Mouse (Mus musculus): Measurements from ENCODE around the gene Coro7. TPM values are rescaled to one million over a fixed set of nuclear protein-coding genes. Genes with fewer than 3 reads are reported as not detected.
"Not testable (repeated sequence)": the region's sequence is repeated elsewhere in the genome, so short reads cannot be mapped to it uniquely, and the experiment has no call there.

The Coro7 gene
- polyA plus RNA-seq, 1 experiment from 2014 or later, result 21.7 TPM

- WGBS, result 94% methylated on average over 17 of the region's 17 CpGs
- H3K9me3 ChIP-seq, result no peaks in the 10 kb centered on the region
- no peak overlapping the region for H3K27ac ChIP-seq (replicated peaks)
- peaks cover 74% of the 10 kb centered on the region for H3K36me3 ChIP-seq
- no peak overlapping the region for H3K4me3 ChIP-seq
- H3K4me1 ChIP-seq, result peaks cover 7% of the 10 kb centered on the region; the same call in 1 of the 2 replicates
- no peak for ATAC-seq (ENCODE audit: low FRiP score, low read depth)
- H3K9ac ChIP-seq (replicated peaks), result no peak overlapping the region
- H3K27me3 ChIP-seq, result no peaks in the 10 kb centered on the region
- no peak overlapping the region for H3K4me2 ChIP-seq (replicated peaks)
These were observed 34.5 kb upstream of the Coro7 start for GRCm38 (mm10) chr16:4713861-4714710.

GRCm38 (mm10) chr16:4711173-4711572 lies 31.6 kb upstream of the Coro7 start:
- no peaks in the 10 kb centered on the region for H3K27me3 ChIP-seq
- ATAC-seq (ENCODE audit: low FRiP score, low read depth), result no peak

GRCm38 (mm10) chr16:4705541-4705940 lies 26.0 kb upstream of the Coro7 start:
- Histone ChIP-seq H3K4me2 (replicated peaks) (no peak overlapping the region), H3K27me3 (no peaks in the 10 kb centered on the region), H3K4me3 (no peak overlapping the region), H3K4me1 (no peaks in the 10 kb centered on the region), H3K9ac (replicated peaks) (no peak overlapping the region), H3K27ac (replicated peaks) (no peak overlapping the region), H3K9me3 (no peaks in the 10 kb centered on the region), H3K36me3 (peaks cover 95% of the 10 kb centered on the region)
- WGBS, result 76% methylated on average over 4 of the region's 4 CpGs
- no peak for ATAC-seq (ENCODE audit: low FRiP score, low read depth)

More at GRCm38 (mm10) chr16:4711173-4711572, 31.6 kb upstream of the Coro7 start:
- Histone ChIP-seq H3K4me1 (no peaks in the 10 kb centered on the region), H3K27ac (replicated peaks) (no peak overlapping the region), H3K9ac (replicated peaks) (no peak overlapping the region), H3K4me2 (replicated peaks) (no peak overlapping the region), H3K9me3 (no peaks in the 10 kb centered on the region), H3K4me3 (no peak overlapping the region), H3K36me3 (peaks cover 98% of the 10 kb centered on the region)
- 91% methylated on average over 4 of the region's 4 CpGs for WGBS

GRCm38 (mm10) chr16:4702646-4703045 lies 23.1 kb upstream of the Coro7 start:
- Histone ChIP-seq H3K27ac (replicated peaks) (no peak overlapping the region), H3K9me3 (no peaks in the 10 kb centered on the region)
- WGBS, result 91% methylated on average over 1 of the region's 1 CpGs

GRCm38 (mm10) chr16:4701211-4701610 lies 21.6 kb upstream of the Coro7 start:
- Histone ChIP-seq H3K36me3 (peaks cover 95% of the 10 kb centered on the region), H3K4me1 (no peaks in the 10 kb centered on the region), H3K9me3 (no peaks in the 10 kb centered on the region), H3K9ac (replicated peaks) (no peak overlapping the region), H3K27me3 (no peaks in the 10 kb centered on the region), H3K4me2 (replicated peaks) (no peak overlapping the region), H3K4me3 (no peak overlapping the region), H3K27ac (replicated peaks) (no peak overlapping the region)
- no peak for ATAC-seq (ENCODE audit: low FRiP score, low read depth)
- 95% methylated on average over 3 of the region's 3 CpGs for WGBS

More at GRCm38 (mm10) chr16:4702646-4703045, 23.1 kb upstream of the Coro7 start:
- H3K4me2 ChIP-seq (replicated peaks), result no peak overlapping the region
- no peaks in the 10 kb centered on the region for H3K27me3 ChIP-seq
- no peak for ATAC-seq (ENCODE audit: low FRiP score, low read depth)
- peaks cover 94% of the 10 kb centered on the region for H3K36me3 ChIP-seq
- no peak overlapping the region for H3K4me3 ChIP-seq
- H3K4me1 ChIP-seq, result no peaks in the 10 kb centered on the region
- no peak overlapping the region for H3K9ac ChIP-seq (replicated peaks)

- not testable (repeated sequence) for H3K9ac ChIP-seq (replicated peaks); H3K27ac ChIP-seq (replicated peaks); H3K4me3 ChIP-seq; H3K9me3 ChIP-seq; H3K27me3 ChIP-seq; H3K4me2 ChIP-seq (replicated peaks); ATAC-seq (ENCODE audit: low FRiP score, low read depth)
- WGBS, result 99% methylated on average over 4 of the region's 4 CpGs
- peaks cover 68% of the 10 kb centered on the region for H3K36me3 ChIP-seq
- peaks cover 12% of the 10 kb centered on the region for H3K4me1 ChIP-seq
These were observed 9.8 kb upstream of the Coro7 start for GRCm38 (mm10) chr16:4689371-4689770.

- Histone ChIP-seq H3K4me3 (peak overlapping the region; percentile 96), H3K36me3 (peaks cover 22% of the 10 kb centered on the region), H3K4me2 (replicated peaks) (peak overlapping the region; percentile 98), H3K4me1 (peaks cover 23% of the 10 kb centered on the region), H3K9ac (replicated peaks) (peak overlapping the region; percentile 89), H3K27ac (replicated peaks) (peak overlapping the region; percentile 64; the same call in 1 of the 2 replicates), H3K27me3 (no peaks in the 10 kb centered on the region), H3K9me3 (no peaks in the 10 kb centered on the region)
- ATAC-seq (ENCODE audit: low FRiP score, low read depth), result 0 out of 2 replicates have a peak, but pooled peaks have one; percentile 1
- 3% methylated on average over 9 of the region's 9 CpGs for WGBS
These were observed 4.8 kb upstream of the Coro7 start for GRCm38 (mm10) chr16:4684457-4684791.

- peak overlapping the region; percentile 98 for H3K4me2 ChIP-seq (replicated peaks)
- WGBS, result under 1% methylated on average over 54 of the region's 54 CpGs
- H3K27me3 ChIP-seq, result no peaks in the 10 kb centered on the region
- peaks cover 28% of the 10 kb centered on the region for H3K4me1 ChIP-seq
- peaks cover 16% of the 10 kb centered on the region for H3K36me3 ChIP-seq
- peak overlapping the region; percentile 96 for H3K4me3 ChIP-seq
- peak overlapping the region; percentile 64 for H3K27ac ChIP-seq (replicated peaks)
- peak overlapping the region; percentile 89 for H3K9ac ChIP-seq (replicated peaks)
- peak; percentile 82 for ATAC-seq (ENCODE audit: low FRiP score, low read depth)
- H3K9me3 ChIP-seq, result no peaks in the 10 kb centered on the region
These were observed 4.2 kb upstream of the Coro7 start for GRCm38 (mm10) chr16:4683581-4684456.

- H3K27me3 ChIP-seq, result no peaks in the 10 kb centered on the region
- H3K9me3 ChIP-seq, result no peaks in the 10 kb centered on the region
- peak overlapping the region; percentile 89 for H3K9ac ChIP-seq (replicated peaks)
- 33% methylated on average over 9 of the region's 9 CpGs for WGBS
- H3K4me1 ChIP-seq, result peaks cover 33% of the 10 kb centered on the region
- peaks cover 12% of the 10 kb centered on the region for H3K36me3 ChIP-seq
- H3K27ac ChIP-seq (replicated peaks), result peak overlapping the region; percentile 64
- H3K4me2 ChIP-seq (replicated peaks), result peak overlapping the region; percentile 98
- H3K4me3 ChIP-seq, result peak overlapping the region; percentile 96
- no peak for ATAC-seq (ENCODE audit: low FRiP score, low read depth)
These were observed 3.6 kb upstream of the Coro7 start for GRCm38 (mm10) chr16:4683193-4683580.

- peaks cover 7% of the 10 kb centered on the region for H3K36me3 ChIP-seq
- 73% methylated on average over 4 of the region's 4 CpGs for WGBS
- H3K27ac ChIP-seq (replicated peaks), result no peak overlapping the region
- no peak for ATAC-seq (ENCODE audit: low FRiP score, low read depth)
- H3K4me3 ChIP-seq, result peak overlapping the region; percentile 96; the same call in 1 of the 2 replicates
- H3K9ac ChIP-seq (replicated peaks), result no peak overlapping the region
- H3K4me2 ChIP-seq (replicated peaks), result peak overlapping the region; percentile 98
- peaks cover 33% of the 10 kb centered on the region for H3K4me1 ChIP-seq
- H3K27me3 ChIP-seq, result no peaks in the 10 kb centered on the region
- no peaks in the 10 kb centered on the region for H3K9me3 ChIP-seq
These were observed 3.1 kb upstream of the Coro7 start for GRCm38 (mm10) chr16:4682628-4683179.

GRCm38 (mm10) chr16:4680922-4681455 lies 1.4 kb upstream of the Coro7 start:
- not testable (repeated sequence) for H3K36me3 ChIP-seq; H3K9me3 ChIP-seq; H3K4me3 ChIP-seq; H3K27me3 ChIP-seq; ATAC-seq (ENCODE audit: low FRiP score, low read depth); H3K27ac ChIP-seq (replicated peaks); H3K4me2 ChIP-seq (replicated peaks); H3K9ac ChIP-seq (replicated peaks)
- peaks cover 33% of the 10 kb centered on the region for H3K4me1 ChIP-seq
- WGBS, result 84% methylated on average over 3 of the region's 3 CpGs

All from midbrain, embryonic 12.5 days (tissue).